Mouse (Mus musculus) natural killer cell, adult 2 months (primary cell): ENCODE measurements around the gene Zbtb11.
"Not testable (repeated sequence)": the region's sequence is repeated elsewhere in the genome, so short reads cannot be mapped to it uniquely, and the experiment has no call there.

Experiments
- DNase-seq, 2 experiments: peaks; one replicate each; pipeline ENCODE4 v3.0.0; 2022; ENCODE audit warnings: low spot score in 2 of 2

The Zbtb11 gene

GRCm38 (mm10) chr16:56038090-56038489 is 64.4 kb downstream of the Zbtb11 start:
- no peak for DNase-seq

GRCm38 (mm10) chr16:56048038-56048437 is 74.4 kb downstream of the Zbtb11 start, which contains the start of gene Senp7:
Gene Senp7 (plus strand): TSS chr16:56048338.
- not testable (repeated sequence) for DNase-seq

- no peak for DNase-seq
These were observed 82.2 kb downstream of the Zbtb11 start for GRCm38 (mm10) chr16:56055911-56056310.

- no peak for DNase-seq
These were observed 83.4 kb downstream of the Zbtb11 start for GRCm38 (mm10) chr16:56056944-56057590.

- DNase-seq: no peak
These were observed 84.5 kb downstream of the Zbtb11 start for GRCm38 (mm10) chr16:56058151-56058550.
